Mouse (Mus musculus) midbrain, embryonic 14.5 days (tissue): ENCODE measurements at regions not wholly inside any gene's neighbourhood (a gene's known extent, or its start where the extent isn't known, plus 50 kb on each side); places are given as distances from the start of the nearest gene placed in this dataset.

Source experiments
- ATAC-seq: fragments of 200-750 bp; cut with Nextera tagmentation; 2 replicates; pipeline ENCODE4 v1.8.0; 2017; ENCODE audit warnings: moderate number of reproducible peaks, moderate library complexity; ENCODE audit not compliant: low FRiP score, low TSS enrichment
- DNase-seq: peaks from one replicate; pipeline ENCODE4 v3.0.0-alpha.2; 2015
- H3K27ac ChIP-seq: fragments of 300-500 bp; sonication (generic); replicated peaks from 2 replicates; pipeline ENCODE4 v1.5.1; 2014; ENCODE audit warnings: mild to moderate bottlenecking, low read depth, low read length, moderate library complexity
- H3K27me3 ChIP-seq: fragments of 300-500 bp; sonication (generic); 2 replicates; pipeline ENCODE4 v1.6.1; 2014; ENCODE audit warnings: low read length, control low read depth, mixed read lengths; ENCODE audit not compliant: control insufficient read depth, insufficient read depth
- H3K36me3 ChIP-seq: fragments of 300-500 bp; sonication (generic); 2 replicates; pipeline ENCODE4 v1.6.1; 2014; ENCODE audit warnings: low read length, control low read depth; ENCODE audit not compliant: control insufficient read depth, insufficient read depth
- H3K4me1 ChIP-seq: fragments of 300-500 bp; sonication (generic); 2 replicates; pipeline ENCODE4 v1.6.1; 2014; ENCODE audit warnings: mild to moderate bottlenecking, antibody characterized with exemption, low read length, control low read depth; ENCODE audit not compliant: control insufficient read depth, insufficient read depth
- H3K4me2 ChIP-seq: fragments of 300-500 bp; sonication (generic); 2 replicates; pipeline ENCODE4 v1.6.1; 2014; ENCODE audit warnings: mild to moderate bottlenecking, low read length, moderate library complexity
- H3K4me3 ChIP-seq: fragments of 300-500 bp; sonication (generic); replicated peaks from 2 replicates; pipeline ENCODE4 v1.5.1; 2014; ENCODE audit warnings: low read depth, low read length
- H3K9ac ChIP-seq: fragments of 300-500 bp; sonication (generic); replicated peaks from 2 replicates; pipeline ENCODE4 v1.6.1; 2014; ENCODE audit warnings: mild to moderate bottlenecking, low read length, moderate library complexity
- H3K9me3 ChIP-seq: fragments of 300-500 bp; sonication (generic); 2 replicates; pipeline ENCODE4 v1.6.1; 2016; ENCODE audit warnings: low read length, control low read depth, mixed read lengths; ENCODE audit not compliant: control insufficient read depth
- WGBS: fragments of 180-500 bp; shearing (Covaris S2); extraction: QIAGEN DNeasy Blood & Tissue Kit; methylation state at CpG from one replicate; pipeline ENCODE4 v1.1.7; 2014; 5-methylcytosine and 5-hydroxymethylcytosine counted together

GRCm38 (mm10) chr4:106053496-106053895, 262.5 kb upstream of the Usp24 start:
- H3K36me3 ChIP-seq = no peaks in the 10 kb centered on the region
- H3K4me1 ChIP-seq = no peaks in the 10 kb centered on the region
- no peak overlapping the region for H3K27ac ChIP-seq
- H3K9ac ChIP-seq = no peak overlapping the region
- DNase-seq (no peak), ATAC-seq (no peak)
- no peak overlapping the region for H3K4me3 ChIP-seq
- 77% methylated on average over 9 of the region's 9 CpGs for WGBS
- H3K4me2 ChIP-seq = no peak overlapping the region
- no peaks in the 10 kb centered on the region for H3K27me3 ChIP-seq
- H3K9me3 ChIP-seq = no peaks in the 10 kb centered on the region

- ATAC-seq (no peak), DNase-seq (peak; percentile 23)
- 73% methylated on average over 7 of the region's 7 CpGs for WGBS
- H3K27ac ChIP-seq = no peak overlapping the region
- H3K4me1 ChIP-seq = no peaks in the 10 kb centered on the region
- H3K4me2 ChIP-seq = no peak overlapping the region
- no peaks in the 10 kb centered on the region for H3K9me3 ChIP-seq
- no peak overlapping the region for H3K4me3 ChIP-seq
- no peaks in the 10 kb centered on the region for H3K36me3 ChIP-seq
- H3K27me3 ChIP-seq = no peaks in the 10 kb centered on the region
- no peak overlapping the region for H3K9ac ChIP-seq
Observed at GRCm38 (mm10) chr4:106054324-106054723, 261.7 kb upstream of the Usp24 start.

GRCm38 (mm10) chr4:106062651-106063050, 253.4 kb upstream of the Usp24 start:
- no peaks in the 10 kb centered on the region for H3K27me3 ChIP-seq
- H3K9ac ChIP-seq = no peak overlapping the region
- no peaks in the 10 kb centered on the region for H3K4me1 ChIP-seq
- H3K4me3 ChIP-seq = no peak overlapping the region
- ATAC-seq = no peak
- H3K4me2 ChIP-seq = no peak overlapping the region
- DNase-seq = peak; percentile 34
- H3K36me3 ChIP-seq = no peaks in the 10 kb centered on the region
- no peaks in the 10 kb centered on the region for H3K9me3 ChIP-seq
- H3K27ac ChIP-seq = no peak overlapping the region
- WGBS = 74% methylated on average over 12 of the region's 12 CpGs

GRCm38 (mm10) chr4:106063851-106064382, 252.1 kb upstream of the Usp24 start:
- Histone ChIP-seq H3K9ac (no peak overlapping the region), H3K27me3 (no peaks in the 10 kb centered on the region), H3K9me3 (no peaks in the 10 kb centered on the region), H3K27ac (no peak overlapping the region), H3K4me1 (no peaks in the 10 kb centered on the region), H3K4me2 (no peak overlapping the region), H3K4me3 (no peak overlapping the region), H3K36me3 (no peaks in the 10 kb centered on the region)
- WGBS = 84% methylated on average over 6 of the region's 6 CpGs
- no peak for DNase-seq
- no peak for ATAC-seq

GRCm38 (mm10) chr4:106067023-106067422, 249.0 kb upstream of the Usp24 start:
- 80% methylated on average over 9 of the region's 9 CpGs for WGBS
- H3K9me3 ChIP-seq = no peaks in the 10 kb centered on the region
- H3K4me3 ChIP-seq = no peak overlapping the region
- no peak overlapping the region for H3K9ac ChIP-seq
- DNase-seq = no peak
- no peak overlapping the region for H3K27ac ChIP-seq
- H3K4me2 ChIP-seq = no peak overlapping the region
- H3K4me1 ChIP-seq = no peaks in the 10 kb centered on the region
- ATAC-seq = no peak
- H3K36me3 ChIP-seq = no peaks in the 10 kb centered on the region
- H3K27me3 ChIP-seq = no peaks in the 10 kb centered on the region

- ATAC-seq = no peak
- H3K27me3 ChIP-seq = no peaks in the 10 kb centered on the region
Observed at GRCm38 (mm10) chr4:106083546-106083945, 232.5 kb upstream of the Usp24 start.

GRCm38 (mm10) chr4:106091927-106092675, 223.9 kb upstream of the Usp24 start:
- ATAC-seq = no peak
- H3K4me1 ChIP-seq = no peaks in the 10 kb centered on the region
- DNase-seq = no peak
- WGBS = 82% methylated on average over 9 of the region's 9 CpGs
- no peaks in the 10 kb centered on the region for H3K27me3 ChIP-seq
- H3K4me2 ChIP-seq = no peak overlapping the region
- no peaks in the 10 kb centered on the region for H3K9me3 ChIP-seq
- H3K9ac ChIP-seq = no peak overlapping the region
- no peak overlapping the region for H3K4me3 ChIP-seq
- no peak overlapping the region for H3K27ac ChIP-seq
- H3K36me3 ChIP-seq = no peaks in the 10 kb centered on the region

More at GRCm38 (mm10) chr4:106083546-106083945, 232.5 kb upstream of the Usp24 start:
- H3K36me3 ChIP-seq = no peaks in the 10 kb centered on the region
- H3K9ac ChIP-seq = no peak overlapping the region
- no peaks in the 10 kb centered on the region for H3K9me3 ChIP-seq
- H3K4me3 ChIP-seq = no peak overlapping the region
- DNase-seq = no peak
- H3K4me2 ChIP-seq = no peak overlapping the region
- no peak overlapping the region for H3K27ac ChIP-seq
- H3K4me1 ChIP-seq = no peaks in the 10 kb centered on the region

- ATAC-seq (no peak), DNase-seq (no peak)
- no peak overlapping the region for H3K4me3 ChIP-seq
- no peaks in the 10 kb centered on the region for H3K4me1 ChIP-seq
- no peaks in the 10 kb centered on the region for H3K9me3 ChIP-seq
- H3K36me3 ChIP-seq = no peaks in the 10 kb centered on the region
- 82% methylated on average over 6 of the region's 6 CpGs for WGBS
- no peaks in the 10 kb centered on the region for H3K27me3 ChIP-seq
- no peak overlapping the region for H3K9ac ChIP-seq
- H3K4me2 ChIP-seq = no peak overlapping the region
- no peak overlapping the region for H3K27ac ChIP-seq
Observed at GRCm38 (mm10) chr4:106092676-106093070, 223.3 kb upstream of the Usp24 start.

GRCm38 (mm10) chr4:106093252-106093651, 222.8 kb upstream of the Usp24 start:
- no peak overlapping the region for H3K27ac ChIP-seq
- H3K4me2 ChIP-seq = no peak overlapping the region
- H3K9ac ChIP-seq = no peak overlapping the region
- no peaks in the 10 kb centered on the region for H3K36me3 ChIP-seq
- ATAC-seq (no peak), DNase-seq (peak; percentile 31)
- no peaks in the 10 kb centered on the region for H3K27me3 ChIP-seq
- 84% methylated on average over 2 of the region's 2 CpGs for WGBS
- H3K4me1 ChIP-seq = no peaks in the 10 kb centered on the region
- H3K9me3 ChIP-seq = no peaks in the 10 kb centered on the region
- no peak overlapping the region for H3K4me3 ChIP-seq
